Comparison of ENCODE assay signal across 9 mouse cellular contexts in genomic region chr2:65619781-65620180, GRCm38 (mm10). TPM values are rescaled to one million over a fixed set of nuclear protein-coding genes. Genes with fewer than 3 reads are reported as not detected.
A peak's percentile ranks its signal among the peaks of the same experiment; 100 is the strongest.
DNase-seq lines count a peak whose midpoint lies in the region; ATAC-seq and TF ChIP-seq lines count a peak whose summit lies in the region.
"Had no signal": no experiment of that assay in that cellular context is flagged by ENCODE, and none has a peak within 500 bp of the region (broad histone marks: within the 10 kb centered on the region; RNA-seq: fewer than 3 reads in every experiment).

No protein-coding gene starts in this region.

- TF ChIP-seq RAD21 in CH12.LX (IDR thresholded peaks at IDR 0.05; ENCODE audit: low read depth, low read length), result no peak

- no peaks in the 10 kb centered on the region for H3K27me3 ChIP-seq in hindbrain, embryonic 14.5 days (ENCODE audit: control insufficient read depth, insufficient read depth, low read length)
- no peaks in the 10 kb centered on the region for H3K27me3 ChIP-seq in hindbrain, embryonic 12.5 days
- H3K27me3 ChIP-seq in CH12.LX (replicated peaks), result no peaks in the 10 kb centered on the region
- H3K27me3 ChIP-seq in intestine, postnatal 0 days (replicated peaks; ENCODE audit: control insufficient read depth, insufficient read depth, low read length), result no peaks in the 10 kb centered on the region
- H3K27me3 ChIP-seq: neural tube, embryonic 12.5 days had no signal

- DNase-seq in hindbrain, embryonic 14.5 days (ENCODE audit: low spot score), result peak; percentile 56
- DNase-seq in CH12.LX (ENCODE audit: extremely low read depth), result peak; percentile 26
- peak; percentile 15 for DNase-seq in adrenal gland, adult 2 months
- peak; percentile 24 for DNase-seq in kidney, postnatal 14 days
- DNase-seq in urinary bladder, postnatal 36 days (ENCODE audit: low spot score in 2 of 2), result no peak

- no peak overlapping the region for H3K4me3 ChIP-seq in hindbrain, embryonic 14.5 days (replicated peaks; ENCODE audit: low read length)
- H3K4me3 ChIP-seq in hindbrain, embryonic 12.5 days, result no peak overlapping the region
- H3K4me3 ChIP-seq in CH12.LX (replicated peaks in 1 of 3; ENCODE audit: low read depth in 2 of 3, low read length in 2 of 3, poor library complexity in 1 of 3), result no peak overlapping the region
- H3K4me3 ChIP-seq in intestine, postnatal 0 days (ENCODE audit: low read depth, low read length), result no peak overlapping the region
- H3K4me3 ChIP-seq: neural tube, embryonic 12.5 days had no signal

- dilution Hi-C loops in CH12.LX (cut with MboI; ENCODE audit: extremely low pct_ligation_motif_present, extremely low pct_unique_long_range_greater_than_20kb, low sequenced_read_pairs), result no loop called here

- WGBS in hindbrain, embryonic 14.5 days, result 26% methylated on average over 5 of the region's 5 CpGs
- WGBS in hindbrain, embryonic 12.5 days, result 26% methylated on average over 5 of the region's 5 CpGs
- WGBS in intestine, postnatal 0 days, result 14% methylated on average over 5 of the region's 5 CpGs

- no peak overlapping the region for H3K9ac ChIP-seq in hindbrain, embryonic 14.5 days
- H3K9ac ChIP-seq in hindbrain, embryonic 12.5 days, result no peak overlapping the region
- no peak overlapping the region for H3K9ac ChIP-seq in CH12.LX (ENCODE audit: insufficient read depth, low read depth)
- H3K9ac ChIP-seq in intestine, postnatal 0 days (ENCODE audit: low read depth, low read length), result no peak overlapping the region
- H3K9ac ChIP-seq: neural tube, embryonic 12.5 days had no signal

- peaks cover 16% of the 10 kb centered on the region for H3K4me1 ChIP-seq in hindbrain, embryonic 14.5 days (replicated peaks; ENCODE audit: control insufficient read depth, insufficient read depth, low read length)
- no peaks in the 10 kb centered on the region; the same call in 1 of the 2 replicates for H3K4me1 ChIP-seq in hindbrain, embryonic 12.5 days
- H3K4me1 ChIP-seq in CH12.LX (ENCODE audit: control insufficient read depth in 1 of 2, insufficient read depth in 2 of 2), result no peaks in the 10 kb centered on the region
- H3K4me1 ChIP-seq in intestine, postnatal 0 days (replicated peaks; ENCODE audit: control insufficient read depth, insufficient read depth, low read length), result no peaks in the 10 kb centered on the region
- H3K4me1 ChIP-seq: neural tube, embryonic 12.5 days had no signal

- in situ Hi-C loops in CH12.LX (cut with MboI; ENCODE audit: low pct_ligation_motif_present, low pct_unique_long_range_greater_than_20kb, low sequenced_read_pairs), result no loop called here

- no peak for TF ChIP-seq EP300 in CH12.LX (IDR thresholded peaks at IDR 0.05; ENCODE audit: low read length)

- no peaks in the 10 kb centered on the region for H3K79me2 ChIP-seq in CH12.LX (replicated peaks; ENCODE audit: control insufficient read depth, extremely low read depth, insufficient read depth, poor library complexity, severe bottlenecking)

- ATAC-seq in hindbrain, embryonic 14.5 days (ENCODE audit: low FRiP score), result no peak
- ATAC-seq in hindbrain, embryonic 12.5 days (ENCODE audit: low FRiP score), result no peak
- no peak for ATAC-seq in erythroid progenitor cell, adult 5-6 weeks (replicated peaks; ENCODE audit: low FRiP score, poor library complexity, severe bottlenecking)
- no peak for ATAC-seq in intestine, postnatal 0 days

- H3K4me2 ChIP-seq in hindbrain, embryonic 14.5 days (replicated peaks), result no peak overlapping the region
- H3K4me2 ChIP-seq in hindbrain, embryonic 12.5 days (replicated peaks), result no peak overlapping the region
- H3K4me2 ChIP-seq in CH12.LX (ENCODE audit: insufficient read depth, low read depth, poor library complexity, severe bottlenecking), result no peak overlapping the region
- no peak overlapping the region for H3K4me2 ChIP-seq in intestine, postnatal 0 days (replicated peaks; ENCODE audit: low read depth)
- H3K4me2 ChIP-seq: neural tube, embryonic 12.5 days had no signal

- TF ChIP-seq CTCF in CH12.LX (conservative IDR thresholded peaks at IDR 0.05 in 1 of 2, IDR thresholded peaks at IDR 0.05 in 1 of 2; ENCODE audit: low read depth in 2 of 2, low read length in 2 of 2), result no peak
- TF ChIP-seq CTCF in intestine, postnatal 0 days (IDR thresholded peaks at IDR 0.05; ENCODE audit: low read depth), result no peak

- TF ChIP-seq POLR2A in CH12.LX (IDR thresholded peaks at IDR 0.05; ENCODE audit: low read depth, low read length), result no peak

- no peaks in the 10 kb centered on the region for H3K36me3 ChIP-seq in hindbrain, embryonic 14.5 days (replicated peaks; ENCODE audit: control insufficient read depth, insufficient read depth)
- H3K36me3 ChIP-seq in hindbrain, embryonic 12.5 days, result no peaks in the 10 kb centered on the region
- no peaks in the 10 kb centered on the region for H3K36me3 ChIP-seq in CH12.LX (replicated peaks in 1 of 2; ENCODE audit: control insufficient read depth in 1 of 2, insufficient read depth in 1 of 2, low read length in 1 of 2)
- no peaks in the 10 kb centered on the region for H3K36me3 ChIP-seq in intestine, postnatal 0 days (ENCODE audit: control insufficient read depth, insufficient read depth)
- H3K36me3 ChIP-seq: neural tube, embryonic 12.5 days had no signal

- no peaks in the 10 kb centered on the region for H3K9me3 ChIP-seq in hindbrain, embryonic 14.5 days (ENCODE audit: control insufficient read depth, low read length)
- no peaks in the 10 kb centered on the region for H3K9me3 ChIP-seq in hindbrain, embryonic 12.5 days (replicated peaks)
- H3K9me3 ChIP-seq in CH12.LX (replicated peaks; ENCODE audit: low read length), result no peaks in the 10 kb centered on the region
- H3K9me3 ChIP-seq in intestine, postnatal 0 days (ENCODE audit: control insufficient read depth), result no peaks in the 10 kb centered on the region
- H3K9me3 ChIP-seq: neural tube, embryonic 12.5 days had no signal

- H3K27ac ChIP-seq in hindbrain, embryonic 14.5 days, result no peak overlapping the region
- no peak overlapping the region for H3K27ac ChIP-seq in hindbrain, embryonic 12.5 days
- H3K27ac ChIP-seq in CH12.LX (ENCODE audit: insufficient read depth, low read depth), result no peak overlapping the region
- no peak overlapping the region for H3K27ac ChIP-seq in intestine, postnatal 0 days (ENCODE audit: low read depth, low read length)
- H3K27ac ChIP-seq: neural tube, embryonic 12.5 days had no signal

TF ChIP-seq in CH12.LX, 34 proteins besides CTCF, POLR2A, EP300 and RAD21:
- no peak for TF ChIP-seq KAT2A (IDR thresholded peaks at IDR 0.05; ENCODE audit: insufficient replicate concordance, low read length)
- TF ChIP-seq POLR2AphosphoS2 (IDR thresholded peaks at IDR 0.05; ENCODE audit: low read depth, low read length), result no peak
- TF ChIP-seq CHD2 (IDR thresholded peaks at IDR 0.05; ENCODE audit: low read length), result no peak
- no peak for TF ChIP-seq ZC3H11A (IDR thresholded peaks at IDR 0.05; ENCODE audit: low read depth, low read length)
- no peak for TF ChIP-seq ZNF384 (IDR thresholded peaks at IDR 0.05; ENCODE audit: low read depth, low read length)
- no peak for TF ChIP-seq MAX (IDR thresholded peaks at IDR 0.05; ENCODE audit: low read length)
- TF ChIP-seq E2F4 (IDR thresholded peaks at IDR 0.05; ENCODE audit: insufficient replicate concordance, low read depth, low read length), result no peak
- TF ChIP-seq ETS1 (conservative IDR thresholded peaks at IDR 0.05; ENCODE audit: low read depth, low read length), result no peak
- no peak for TF ChIP-seq JUN (IDR thresholded peaks at IDR 0.05; ENCODE audit: insufficient read depth, low read depth, low read length)
- no peak for TF ChIP-seq MEF2A (IDR thresholded peaks at IDR 0.05; ENCODE audit: borderline replicate concordance, low read depth, low read length)
- TF ChIP-seq ZKSCAN1 (IDR thresholded peaks at IDR 0.05; ENCODE audit: borderline replicate concordance, low read depth, low read length), result no peak
- no peak for TF ChIP-seq CHD1 (IDR thresholded peaks at IDR 0.05; ENCODE audit: low read depth, low read length)
- no peak for TF ChIP-seq MAFK (IDR thresholded peaks at IDR 0.05; ENCODE audit: insufficient replicate concordance, low read length)
- no peak for TF ChIP-seq USF2 (conservative IDR thresholded peaks at IDR 0.05; ENCODE audit: low read depth, low read length)
- no peak for TF ChIP-seq TCF12 (IDR thresholded peaks at IDR 0.05; ENCODE audit: low read depth, low read length)
- TF ChIP-seq TBP (conservative IDR thresholded peaks at IDR 0.05; ENCODE audit: low read depth, low read length), result no peak
- TF ChIP-seq GABPA (IDR thresholded peaks at IDR 0.05; ENCODE audit: insufficient replicate concordance, low read depth, low read length), result no peak

RNA-seq across cellular contexts. Expression of gene Scn2a, which starts 0.8 kb away (rescaled TPM):
- polyA plus RNA-seq in hindbrain, embryonic 14.5 days (2014; fragmentation: Nextera tagmentation; extraction: Ambion mirVana), result 60.6 and 64.0 TPM in 2 replicates
- 18.2 and 21.3 TPM in 2 replicates for polyA plus RNA-seq in hindbrain, embryonic 12.5 days (2016; fragmentation: Nextera tagmentation; extraction: Ambion mirVana)
- total RNA-seq in CH12.LX (2012; rRNA removed) (0.59 and 0.84 TPM in 2 replicates), CH12.LX (2014; rRNA removed) (4.8 and 6.1 TPM in 2 replicates)
- 2.3 and 2.4 TPM in 2 replicates for polyA plus RNA-seq in CH12.LX (2012; ENCODE audit: insufficient read length, low read depth)
- total RNA-seq in adrenal gland, adult 2 months (2021), result 1 to 10 TPM in 1 of 2 experiments, under 1 TPM in 1; 0.55 to 1.2 TPM
- 0.07 and 0.10 TPM in 2 replicates for polyA plus RNA-seq in adrenal gland, adult 2 months (2012; rRNA removed)
- not detected in 2 replicates for total RNA-seq in erythroid progenitor cell, adult 5-6 weeks (2015; ENCODE audit: low replicate concordance)
- total RNA-seq in erythroid progenitor cell, adult 5-6 weeks (2017; ENCODE audit: low replicate concordance), result not detected in 2 replicates
- 0.69 and 1.3 TPM in 2 replicates for polyA plus RNA-seq in intestine, postnatal 0 days (2015; fragmentation: Nextera tagmentation; extraction: Ambion mirVana)

RNA-seq across cellular contexts. Expression of gene Scn3a, which starts 52.4 kb away (rescaled TPM):
- polyA plus RNA-seq in hindbrain, embryonic 14.5 days (2014; fragmentation: Nextera tagmentation; extraction: Ambion mirVana), result 66.5 and 74.9 TPM in 2 replicates
- 47.6 and 49.4 TPM in 2 replicates for polyA plus RNA-seq in hindbrain, embryonic 12.5 days (2016; fragmentation: Nextera tagmentation; extraction: Ambion mirVana)
- total RNA-seq in CH12.LX (2012; rRNA removed) (0.04 and 0.13 TPM in 2 replicates), CH12.LX (2014; rRNA removed) (0.23 and 0.24 TPM in 2 replicates)
- polyA plus RNA-seq in CH12.LX (2012; ENCODE audit: insufficient read length, low read depth), result 0.33 and 0.63 TPM in 2 replicates
- total RNA-seq in adrenal gland, adult 2 months (2021), result 1 to 10 TPM; 3.2 to 5.6 TPM
- polyA plus RNA-seq in adrenal gland, adult 2 months (2012; rRNA removed), result 0.29 TPM in 2 replicates
- total RNA-seq in erythroid progenitor cell, adult 5-6 weeks (2015; ENCODE audit: low replicate concordance), result not detected in 2 replicates
- total RNA-seq in erythroid progenitor cell, adult 5-6 weeks (2017; ENCODE audit: low replicate concordance), result not detected in 2 replicates
- polyA plus RNA-seq in intestine, postnatal 0 days (2015; fragmentation: Nextera tagmentation; extraction: Ambion mirVana), result 1.0 and 1.1 TPM in 2 replicates

Comparison
In these comparisons a context has a peak if more than half of its experiments do, and no peak if none do; other contexts are left out.
1. DNase-seq: peak in hindbrain, embryonic 14.5 days (single experiment), CH12.LX (single experiment), adrenal gland, adult 2 months (single experiment) and kidney, postnatal 14 days (single experiment); none in urinary bladder, postnatal 36 days (0 of 2).
2. RNA of gene Scn3a, which starts 52.4 kb away (polyA plus RNA-seq): 66.5 to 74.9 TPM in hindbrain, embryonic 14.5 days and 47.6 to 49.4 TPM in hindbrain, embryonic 12.5 days; 1.0 to 1.1 TPM in intestine, postnatal 0 days, 0.33 to 0.63 TPM in CH12.LX and 0.29 TPM in adrenal gland, adult 2 months; every median in the first group is over 10 times any median in the second.